Mouse (Mus musculus): ENCODE measurements around the gene C1qb.

The C1qb gene

GRCm38 (mm10) chr4:136842033-136842432 is 44.0 kb downstream of the C1qb start:
- DNase-seq = no peak

GRCm38 (mm10) chr4:136841056-136841455 is 44.9 kb downstream of the C1qb start:
- DNase-seq = peak; percentile 45 to 50

- DNase-seq = no peak
Measured at GRCm38 (mm10) chr4:136838462-136838861, 47.5 kb downstream of the C1qb start.

GRCm38 (mm10) chr4:136838026-136838425 is 48.0 kb downstream of the C1qb start:
- DNase-seq = no peak

- no peak for DNase-seq
Measured at GRCm38 (mm10) chr4:136836387-136836931, 49.5 kb downstream of the C1qb start.

- DNase-seq = peak; percentile 43 to 53
Measured at GRCm38 (mm10) chr4:136835621-136836386, 50.2 kb downstream of the C1qb start, which contains the start of gene Ephb2. Gene Ephb2, minus strand, starts transcription at chr4:136835988.

- no peak for DNase-seq
Measured at GRCm38 (mm10) chr4:136834815-136835620, 51.0 kb downstream of the C1qb start.

GRCm38 (mm10) chr4:136834439-136834814 is 51.6 kb downstream of the C1qb start:
- no peak for DNase-seq

GRCm38 (mm10) chr4:136833619-136834351 is 52.2 kb downstream of the C1qb start:
- DNase-seq = no peak

GRCm38 (mm10) chr4:136832559-136833232 is 53.3 kb downstream of the C1qb start:
- no peak for DNase-seq

- no peak for DNase-seq
Measured at GRCm38 (mm10) chr4:136830272-136830823, 55.6 kb downstream of the C1qb start.
